Mouse (Mus musculus): Measurements from ENCODE around the gene Parp9. TPM values are rescaled to one million over a fixed set of nuclear protein-coding genes. Genes with fewer than 3 reads are reported as not detected.
A peak's percentile ranks its signal among the peaks of the same experiment; 100 is the strongest.
"Not testable (repeated sequence)": the region's sequence is repeated elsewhere in the genome, so short reads cannot be mapped to it uniquely, and the experiment has no call there.

Parp9 gene
- total RNA-seq, 2 experiments from 2014 or later = 3.2 to 3.3 TPM

DNA sequence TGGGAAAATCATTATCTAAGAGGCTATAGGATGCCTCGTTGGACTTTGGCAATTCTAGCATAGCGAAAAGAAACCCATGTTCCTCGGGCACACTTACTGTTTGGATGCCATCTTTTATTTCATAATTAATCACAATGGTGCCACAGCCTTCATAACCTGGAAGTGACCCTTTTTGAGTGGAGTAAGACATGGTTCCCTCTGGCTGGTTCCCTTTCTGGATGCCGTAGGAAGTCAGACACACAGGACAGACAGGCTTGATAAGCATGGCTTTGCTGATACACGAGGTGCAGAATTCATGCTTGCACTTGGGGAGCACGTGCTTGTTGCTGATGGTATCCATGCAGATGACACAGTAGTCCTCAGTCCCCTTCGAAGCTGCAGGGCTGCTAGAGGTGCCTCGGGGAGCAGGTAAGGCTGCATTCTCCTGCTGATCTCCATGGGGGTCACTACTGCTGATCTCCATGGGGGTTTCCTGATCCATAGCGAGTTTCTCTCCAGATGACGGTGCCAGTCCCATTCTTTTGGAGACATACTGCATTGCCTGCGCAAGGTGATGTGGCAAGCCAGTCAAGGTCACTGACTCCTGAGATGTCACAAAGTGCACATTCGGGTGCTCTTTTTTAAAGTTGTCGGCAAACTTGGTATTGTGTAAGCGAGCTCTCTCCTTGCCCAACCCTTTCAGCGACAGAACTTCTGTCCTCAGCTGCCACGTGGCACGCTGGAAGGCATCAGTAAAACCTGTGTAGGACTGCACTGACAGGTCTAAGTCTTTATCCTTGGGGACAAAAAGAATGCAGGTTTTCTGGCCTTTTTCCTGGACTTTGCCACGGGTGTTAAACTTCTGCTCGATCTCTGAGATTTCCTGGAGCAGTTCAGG, 5.9 kb upstream of the Parp9 start:
- DNase-seq = no peak

DNA sequence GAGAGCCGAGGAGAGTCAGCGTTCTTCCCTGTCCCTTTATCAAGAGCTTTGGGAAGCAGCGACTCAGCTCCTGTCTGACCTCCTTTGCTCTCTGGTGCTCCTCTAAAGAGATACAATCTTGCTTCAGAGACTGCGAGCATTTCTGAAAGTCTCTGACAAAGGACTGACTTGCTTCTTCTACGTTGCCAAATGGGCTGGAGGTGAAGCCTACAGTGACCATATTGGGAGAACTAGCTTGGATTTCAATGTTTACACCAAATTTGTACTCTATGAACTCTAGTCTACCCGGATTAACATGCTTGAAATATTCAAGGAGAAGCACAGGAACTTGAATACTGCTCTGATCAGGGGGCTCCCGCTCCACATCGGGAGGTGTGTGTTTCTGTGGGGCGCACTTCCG, 5.1 kb upstream of the Parp9 start:
- no peak for DNase-seq

DNA sequence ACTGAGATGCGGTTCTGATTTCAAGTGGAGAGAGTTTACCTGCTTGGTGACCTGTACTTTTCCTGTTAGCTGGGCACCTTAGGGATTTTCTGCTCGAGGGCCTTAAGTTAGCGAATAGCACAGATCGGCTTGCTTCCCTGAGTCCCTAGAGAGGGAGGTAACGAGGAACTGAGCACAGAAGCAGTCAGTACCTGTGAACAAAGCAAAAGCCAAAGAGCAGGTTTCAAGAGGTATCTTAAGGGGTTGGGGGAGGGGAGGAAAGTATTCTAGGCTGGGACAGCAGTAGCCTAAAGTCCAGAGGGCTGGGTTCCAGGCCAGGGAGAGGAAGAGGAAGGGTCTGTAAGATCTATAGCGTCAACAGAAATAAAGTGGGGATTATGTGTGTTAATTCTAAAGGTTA, 991 bp downstream of the Parp9 start:
- DNase-seq = no peak

DNA sequence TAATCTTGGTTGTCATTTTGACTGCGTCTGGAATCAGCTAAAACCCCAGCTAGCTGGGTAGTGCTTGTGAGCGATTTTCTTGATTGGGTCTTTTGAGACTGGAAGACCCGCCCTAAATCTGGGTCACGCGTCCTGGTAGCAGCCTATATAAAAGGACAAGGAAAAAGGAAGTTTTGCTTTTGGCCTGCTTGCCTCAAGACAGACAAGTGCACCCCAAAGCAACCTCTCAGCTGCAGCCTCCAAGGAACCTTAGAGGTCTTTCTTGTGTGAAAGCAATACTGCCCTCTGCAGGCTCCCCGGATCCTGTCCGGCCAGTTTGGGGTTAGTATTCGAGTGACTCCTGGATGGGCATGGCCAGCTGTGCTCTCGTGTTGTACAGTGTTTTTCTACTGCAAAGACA, 1.4 kb downstream of the Parp9 start:
- peak; percentile 55 to 61 for DNase-seq

DNA sequence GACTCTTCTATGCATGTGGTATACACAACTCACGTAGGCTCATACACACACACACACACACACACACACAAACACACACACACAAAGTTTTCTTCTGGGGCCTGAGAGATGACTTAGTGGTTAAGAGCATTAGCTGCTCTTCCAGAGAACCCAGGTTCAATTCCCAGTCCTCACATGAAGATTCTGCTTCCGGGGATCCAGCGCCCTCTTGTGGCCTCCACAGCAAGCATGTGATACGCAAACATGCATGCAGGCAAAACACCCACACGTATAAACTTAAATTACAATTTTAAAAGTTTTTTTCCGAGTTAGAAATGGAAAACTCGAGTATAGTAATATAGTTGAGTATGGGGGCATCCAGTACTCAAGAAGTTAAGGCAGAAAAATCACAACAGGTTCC, 3.1 kb downstream of the Parp9 start:
- no peak for DNase-seq

DNA sequence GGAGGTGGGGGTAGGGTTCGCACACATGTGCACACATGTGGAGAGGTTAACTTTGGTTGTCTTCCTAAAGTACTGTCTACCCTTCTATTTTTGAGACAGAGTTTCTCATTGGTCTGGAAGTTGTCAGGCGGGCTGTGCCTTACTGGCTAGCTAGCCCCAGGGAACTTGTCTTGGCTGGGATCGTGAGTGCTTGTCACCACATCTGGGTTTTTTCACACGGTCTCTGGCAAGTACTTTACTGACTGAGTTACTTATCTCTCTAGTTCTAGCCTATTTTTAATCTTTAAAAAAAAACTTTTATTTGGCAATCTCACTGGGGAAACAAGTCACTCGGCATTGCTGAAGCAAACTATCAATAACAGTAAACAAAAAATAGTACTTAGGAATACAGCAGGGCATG, 11.0 kb downstream of the Parp9 start:
- DNase-seq = no peak

DNA sequence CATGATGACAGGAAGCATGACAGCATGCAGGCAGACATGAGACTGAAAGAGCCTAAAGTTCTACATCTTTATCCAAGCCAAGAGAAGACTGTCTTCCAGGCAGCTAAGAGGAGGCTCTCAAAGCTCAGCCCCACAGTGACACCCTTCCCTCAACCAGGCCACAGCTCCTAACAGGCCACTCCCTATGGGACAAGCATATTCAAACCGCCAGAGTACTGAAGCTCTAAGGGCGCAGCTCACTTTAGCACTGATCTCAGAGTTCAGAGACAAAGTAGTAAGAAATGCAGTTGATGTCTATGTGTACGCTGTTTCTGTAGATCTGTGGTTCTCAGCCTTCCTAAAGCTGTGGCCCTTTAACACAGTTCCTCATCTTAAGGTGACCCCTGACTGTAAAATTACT, 12.9 kb downstream of the Parp9 start:
- no peak for DNase-seq

DNA sequence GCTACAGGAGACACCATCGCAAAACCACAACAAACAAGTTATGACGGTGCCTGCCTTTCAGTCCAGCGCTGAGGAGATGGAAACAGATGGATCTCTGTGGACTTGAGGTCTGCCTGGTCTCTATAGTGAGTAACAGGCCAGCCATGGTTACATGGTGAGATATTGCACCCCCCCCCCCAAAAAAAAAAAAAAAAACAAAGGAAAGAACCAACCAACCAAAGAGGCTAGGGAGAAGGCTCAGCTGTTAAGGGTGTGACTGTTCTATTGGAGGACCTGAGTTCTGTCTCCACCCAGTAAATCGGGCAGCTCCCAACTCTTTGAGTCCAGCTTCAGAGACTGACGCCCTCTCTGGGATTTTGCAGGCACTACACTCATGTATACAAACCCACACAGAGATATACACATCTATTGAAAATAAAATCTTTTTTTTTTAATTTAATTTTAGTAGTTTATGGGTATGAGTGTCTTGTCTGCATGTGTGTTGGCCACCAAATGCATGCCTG, 14.4 kb downstream of the Parp9 start:
- DNase-seq = no peak

DNA sequence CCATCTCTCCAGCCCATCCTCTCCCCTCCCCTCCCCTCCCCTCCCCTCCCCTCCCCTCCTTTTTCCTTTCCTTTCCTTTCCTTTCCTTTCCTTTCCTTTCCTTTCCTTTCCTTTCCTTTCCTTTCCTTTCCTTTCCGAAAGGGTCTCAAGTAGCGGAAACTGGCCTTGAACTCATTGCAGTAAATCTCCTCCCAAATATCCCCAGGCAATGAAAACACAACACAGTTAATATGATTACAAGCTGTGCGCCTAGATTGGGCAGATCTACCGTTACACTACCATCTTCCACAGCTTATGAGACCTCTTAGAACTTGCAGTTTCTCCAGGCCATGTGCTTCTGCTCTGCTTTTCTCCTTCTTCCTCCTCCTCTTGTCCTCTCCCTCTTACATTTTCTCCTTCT, 27.7 kb downstream of the Parp9 start:
- not testable (repeated sequence) for DNase-seq

DNA sequence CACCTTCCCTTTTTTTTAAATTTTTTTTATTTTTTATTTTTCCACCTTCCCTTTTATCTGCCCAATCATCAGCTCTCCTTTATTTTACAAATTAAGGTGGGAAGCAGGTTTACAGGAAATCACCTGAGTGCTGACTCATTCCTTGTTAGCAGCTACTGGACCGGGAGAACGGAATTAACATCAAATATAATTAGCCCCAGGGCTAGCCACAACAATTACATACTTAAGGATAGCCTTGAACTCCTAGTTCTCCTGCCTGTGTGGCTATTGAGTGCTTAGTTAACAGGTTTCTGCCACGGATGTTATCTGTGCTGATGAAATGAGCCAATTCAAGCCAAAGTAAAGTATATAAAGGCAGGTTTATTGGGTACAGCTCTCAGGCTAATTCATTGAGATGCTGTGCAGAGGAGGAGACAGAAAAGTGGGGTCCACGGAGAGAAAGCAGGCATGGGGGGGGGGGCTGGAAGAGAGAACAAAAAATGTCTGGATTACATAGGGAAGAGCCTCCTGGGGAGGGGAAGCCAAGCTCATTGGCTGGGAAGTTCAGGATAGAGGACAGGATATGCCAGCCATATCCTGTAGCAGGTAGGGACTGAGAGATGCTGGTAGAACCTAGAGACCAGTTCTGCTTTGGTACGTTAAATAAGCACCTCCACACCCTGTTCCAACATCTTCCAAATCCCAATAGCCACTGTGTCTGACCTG, 28.3 kb downstream of the Parp9 start:
- no peak for DNase-seq

DNA sequence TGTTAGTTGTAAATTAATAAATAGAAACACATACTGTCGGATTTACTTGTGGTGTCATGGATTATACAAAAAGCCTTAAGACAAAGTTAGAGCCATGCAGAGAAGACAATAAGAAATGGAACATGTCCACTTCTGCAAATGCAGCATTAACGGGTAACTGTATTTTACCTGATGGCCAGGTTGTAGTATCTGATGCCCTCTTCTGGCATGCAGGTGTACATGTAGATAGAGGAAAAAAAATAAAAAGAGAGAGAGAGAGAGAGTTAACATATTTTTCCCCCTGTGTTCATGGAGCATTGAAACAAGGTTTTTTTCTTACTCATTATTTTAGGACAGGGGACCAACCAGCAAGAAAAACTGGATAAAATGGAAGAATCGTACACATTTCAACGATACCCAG, 29.0 kb downstream of the Parp9 start:
- no peak for DNase-seq

DNA sequence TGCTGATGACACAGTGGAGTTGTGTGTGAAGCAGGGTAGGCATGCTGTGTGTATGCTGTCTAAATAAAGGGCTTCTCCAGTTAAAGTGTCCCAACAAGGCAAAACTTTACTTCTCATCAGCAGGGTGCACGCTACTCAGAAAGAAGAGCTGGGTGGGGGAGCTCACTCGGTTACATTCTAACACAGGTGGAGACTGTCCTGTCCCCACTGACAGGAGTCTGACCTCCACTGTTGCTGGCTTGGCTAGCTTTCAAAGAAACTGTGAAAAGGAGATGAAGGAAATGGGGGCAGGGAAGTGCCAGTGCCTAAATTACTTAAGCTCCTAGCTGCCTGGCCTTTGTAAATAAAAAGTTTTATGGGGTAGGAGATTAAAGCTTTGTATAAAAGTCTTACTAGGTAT, 29.9 kb downstream of the Parp9 start:
- no peak for DNase-seq

DNA sequence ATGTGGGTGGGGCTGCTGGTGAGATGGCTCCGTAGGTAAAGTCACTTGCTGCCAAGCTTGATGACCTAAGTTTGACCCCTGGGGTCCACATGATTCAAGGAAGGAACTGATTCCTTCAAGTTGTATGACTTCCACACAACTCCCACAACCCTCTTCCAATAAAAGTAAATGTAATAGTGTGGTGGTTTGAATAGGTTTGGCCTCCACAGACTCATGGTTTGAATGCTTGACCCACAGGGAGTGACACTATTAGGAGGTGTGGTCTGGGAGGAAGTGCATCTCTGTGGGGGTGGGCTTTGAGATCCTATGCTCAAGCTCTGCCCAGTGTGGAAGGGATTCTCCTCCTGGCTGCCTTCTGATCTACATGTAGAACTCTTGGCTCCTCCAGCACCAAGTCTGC, 35.8 kb downstream of the Parp9 start:
- DNase-seq = no peak

DNA sequence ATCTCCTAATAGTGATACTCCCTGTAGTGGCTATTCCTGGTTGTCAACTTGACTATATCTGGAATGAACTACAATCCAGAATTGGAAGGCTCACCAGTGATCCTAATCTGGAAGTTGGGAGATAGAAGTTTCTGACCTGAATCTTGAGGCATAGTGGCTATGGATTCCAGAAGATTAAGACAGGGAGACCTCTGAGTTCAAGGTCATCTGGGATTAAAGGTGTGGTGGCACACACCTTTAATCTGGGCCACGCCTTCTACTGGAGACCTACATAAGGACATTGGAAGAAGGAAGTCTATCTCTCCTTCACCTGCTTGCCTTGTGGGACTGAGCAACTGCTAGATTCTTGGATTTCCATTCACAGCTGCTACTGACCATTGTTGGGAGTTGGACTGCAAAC, 40.2 kb downstream of the Parp9 start, which contains the start of gene Kpna1:
Gene Kpna1 (plus strand): TSS at position 301 of the 400 bp plus-strand sequence.
- DNase-seq = not testable (repeated sequence)

DNA sequence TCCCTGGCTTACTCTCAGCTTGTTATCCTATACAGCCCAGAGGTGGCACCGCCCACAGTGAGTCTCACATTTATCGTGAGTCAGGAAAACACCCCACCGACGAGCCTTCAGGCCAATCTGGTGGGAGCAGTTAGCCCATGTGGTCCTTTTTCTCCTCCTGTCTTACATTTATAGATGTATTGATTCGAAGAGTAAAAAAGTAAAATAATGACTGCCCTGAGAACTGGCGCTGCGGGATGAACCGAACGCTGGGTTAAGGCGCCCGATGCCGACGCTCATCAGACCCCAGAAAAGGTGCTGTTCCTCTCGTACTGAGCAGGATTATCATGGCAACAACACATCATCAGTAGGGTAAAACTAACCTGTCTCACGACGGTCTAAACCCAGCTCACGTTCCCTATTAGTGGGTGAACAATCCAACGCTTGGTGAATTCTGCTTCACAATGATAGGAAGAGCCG, 43.1 kb downstream of the Parp9 start:
- peak; percentile 100 for DNase-seq

DNA sequence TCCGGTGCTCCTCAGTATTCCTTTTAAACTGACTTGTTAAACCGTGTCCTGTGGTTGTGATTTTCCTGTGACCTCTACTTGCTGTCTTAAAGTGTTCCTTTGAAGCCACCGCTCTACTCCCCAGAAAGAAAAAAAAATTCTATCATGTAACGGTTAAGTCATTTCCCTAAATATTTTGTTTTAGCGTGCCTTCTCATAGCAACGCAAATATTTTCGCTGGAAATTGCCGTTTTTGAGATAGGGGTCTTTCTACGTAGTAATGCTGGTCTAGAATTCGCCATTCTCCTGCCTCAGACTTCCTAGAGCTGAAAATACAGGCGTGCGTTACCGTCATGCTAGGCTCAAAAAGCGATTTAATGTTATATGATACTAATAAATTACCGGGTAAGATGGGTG, 44.2 kb downstream of the Parp9 start:
- DNase-seq = no peak

DNA sequence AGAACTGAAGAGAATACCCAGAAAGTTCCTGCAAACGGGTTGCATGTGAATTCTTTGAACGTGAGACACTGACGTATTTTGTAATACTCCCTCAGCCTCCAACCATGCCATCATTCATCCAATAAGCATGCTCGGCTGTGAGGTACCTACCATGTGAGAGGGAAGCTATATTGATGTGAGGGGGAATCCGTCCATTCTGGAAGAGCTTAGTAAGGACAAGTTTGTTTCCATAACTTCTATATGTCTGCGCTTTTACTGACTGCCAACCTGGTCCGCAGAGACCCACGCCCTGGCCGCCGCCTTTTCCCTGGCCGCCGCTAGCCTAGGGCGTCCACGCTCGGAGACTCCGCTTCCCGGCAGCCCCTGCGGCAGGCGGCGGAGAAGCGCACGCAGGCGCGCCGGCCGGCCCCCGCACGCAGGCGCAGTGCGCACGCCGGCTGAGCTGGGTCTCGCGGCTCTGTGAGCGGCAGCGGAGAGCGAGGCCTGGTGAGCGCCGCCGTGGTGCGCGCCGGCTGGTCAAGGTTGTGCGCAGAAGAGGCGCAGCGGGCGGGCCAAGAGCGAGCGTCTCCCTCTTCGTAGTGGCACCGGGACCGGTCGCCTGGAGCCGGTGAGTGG, 44.7 kb downstream of the Parp9 start:
- peak; percentile 92 to 94 for DNase-seq

DNA sequence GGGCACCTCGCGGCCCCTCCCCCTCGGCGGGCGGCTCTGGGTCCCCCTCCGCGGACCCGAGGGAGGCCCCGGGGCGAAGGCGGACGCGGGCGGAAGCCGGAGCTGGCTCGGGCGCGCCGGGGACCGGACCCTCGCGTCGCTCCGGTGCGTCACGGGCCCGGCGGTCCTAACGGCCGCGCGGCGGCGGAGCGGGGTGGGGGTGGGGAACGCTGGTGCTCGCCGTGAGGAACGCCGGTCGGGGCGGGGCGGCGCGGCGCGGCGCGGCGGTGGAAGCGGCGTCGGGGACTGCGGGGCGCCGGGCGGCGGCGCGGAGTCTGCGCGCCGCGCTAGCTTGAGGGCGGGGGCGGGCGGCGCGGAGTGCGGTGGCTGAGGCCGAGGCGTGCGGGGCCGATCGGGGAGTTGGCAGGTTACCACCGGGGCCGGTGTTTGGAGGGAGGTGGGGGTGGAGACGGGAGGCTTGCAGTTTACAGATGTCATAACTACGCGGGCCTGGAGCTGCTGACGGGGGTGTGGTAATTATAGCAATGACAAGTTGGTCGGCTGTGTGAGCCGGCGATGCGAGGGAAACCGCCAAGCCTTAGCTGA, 45.3 kb downstream of the Parp9 start:
- peak; percentile 72 to 74 for DNase-seq

DNA sequence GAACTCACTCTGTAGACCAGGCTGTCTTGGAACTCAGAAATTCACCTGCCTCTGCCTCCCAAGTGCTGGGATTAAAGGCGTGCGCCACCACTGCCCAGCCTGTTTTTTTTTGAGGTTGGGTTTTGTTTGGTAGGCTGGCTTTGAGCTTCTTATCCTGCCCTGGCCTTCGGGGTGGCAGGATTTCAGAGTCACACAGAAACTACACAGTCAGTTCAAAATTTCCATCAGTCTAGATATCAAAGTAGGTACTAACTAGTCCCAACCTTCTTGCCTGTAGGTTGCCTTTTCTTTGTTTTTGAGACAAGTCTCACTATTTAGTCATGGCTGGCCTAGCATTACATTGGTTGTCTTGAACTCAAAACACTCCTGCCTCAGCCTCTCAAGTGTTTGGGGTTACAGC, 46.2 kb downstream of the Parp9 start:
- DNase-seq = no peak

DNA sequence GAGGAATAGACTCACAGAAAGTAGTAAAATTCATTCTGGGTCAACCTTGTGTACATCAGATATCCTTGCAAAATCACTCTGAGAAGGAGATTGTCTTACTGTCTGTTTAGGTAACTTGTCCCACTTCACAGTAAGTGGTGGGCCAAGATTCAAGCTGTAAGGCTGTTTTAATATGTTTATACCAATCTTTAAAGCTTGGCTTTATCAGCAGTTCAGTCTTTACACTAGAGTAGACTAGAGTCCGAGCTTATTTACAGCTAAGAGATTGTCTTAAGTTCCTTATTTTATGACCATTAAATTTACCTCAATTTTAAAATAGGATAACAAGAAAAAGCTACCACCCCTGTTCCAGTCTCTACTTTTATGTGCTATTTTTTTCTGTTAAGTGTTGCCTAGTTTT, 49.7 kb downstream of the Parp9 start:
- DNase-seq = no peak

DNA sequence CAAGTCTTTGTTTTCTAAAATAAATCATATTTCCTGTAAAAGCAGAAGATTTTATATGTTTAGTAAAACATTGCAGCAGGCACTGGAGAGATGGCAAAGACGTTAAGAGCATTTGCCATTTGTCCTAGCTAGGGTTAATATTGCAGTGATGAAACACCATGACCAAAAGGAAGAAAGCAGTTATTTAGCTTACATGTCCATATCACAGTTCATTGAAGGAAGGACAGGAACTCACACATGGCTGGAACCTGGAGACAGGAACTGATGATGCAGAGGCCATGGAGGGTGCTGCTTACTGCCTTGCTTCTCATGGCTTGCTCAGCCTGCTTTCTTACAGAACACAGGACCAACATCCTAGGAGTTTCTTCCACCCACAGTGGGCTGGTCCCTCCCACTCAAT, 54.1 kb downstream of the Parp9 start:
- no peak for DNase-seq

DNA sequence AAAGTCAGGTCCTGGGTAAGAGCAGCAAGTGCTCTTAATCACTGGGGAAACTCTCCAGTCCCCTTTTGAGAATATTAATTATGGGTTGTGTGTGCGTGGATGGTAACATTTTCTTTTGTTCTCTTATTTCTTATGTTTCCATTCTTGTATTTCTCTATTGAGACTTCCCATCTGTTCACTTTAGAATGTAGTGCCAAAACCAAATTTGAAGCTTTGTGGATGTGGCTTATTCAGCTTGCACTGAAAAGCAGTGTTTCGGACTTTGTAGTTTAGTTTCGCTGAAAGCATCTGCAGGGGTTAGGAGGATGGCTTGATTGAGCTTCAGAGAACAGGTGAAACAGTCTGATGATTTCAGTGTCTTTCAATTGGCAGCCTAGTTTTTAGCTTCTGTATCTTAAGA, 55.0 kb downstream of the Parp9 start:
- DNase-seq = no peak

DNA sequence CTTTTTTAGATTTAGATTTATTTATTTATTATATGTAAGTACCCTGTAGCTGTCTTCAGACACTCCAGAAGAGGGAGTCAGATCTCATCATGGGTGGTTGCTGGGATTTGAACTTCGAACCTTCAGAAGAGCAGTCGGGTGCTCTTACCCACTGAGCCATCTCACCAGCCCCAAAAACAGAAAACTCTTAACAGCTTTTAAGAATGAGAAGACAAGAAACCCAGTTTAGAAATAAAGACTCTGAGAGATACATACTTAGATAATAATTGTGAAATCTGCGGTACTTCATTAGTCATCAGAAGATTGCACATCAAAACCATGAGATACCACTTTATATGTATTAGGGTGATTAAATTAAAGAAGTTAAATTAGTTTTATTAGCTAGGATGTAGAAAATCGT, 60.6 kb downstream of the Parp9 start:
- DNase-seq = not testable (repeated sequence)
